Mouse (Mus musculus) thymus, adult 18-20 months (tissue): ENCODE data around the gene Scn5a.
A peak's percentile ranks its signal among the peaks of the same experiment; 100 is the strongest.

Experiments used
- DNase-seq, 2 experiments: peaks; one replicate each; pipeline ENCODE4 v3.0.0; 2022; ENCODE audit warnings: mixed read lengths in 2 of 2

The Scn5a gene

GRCm38 (mm10) chr9:119455967-119456366 is 122.8 kb downstream of the Scn5a start:
- no peak for DNase-seq

DNA sequence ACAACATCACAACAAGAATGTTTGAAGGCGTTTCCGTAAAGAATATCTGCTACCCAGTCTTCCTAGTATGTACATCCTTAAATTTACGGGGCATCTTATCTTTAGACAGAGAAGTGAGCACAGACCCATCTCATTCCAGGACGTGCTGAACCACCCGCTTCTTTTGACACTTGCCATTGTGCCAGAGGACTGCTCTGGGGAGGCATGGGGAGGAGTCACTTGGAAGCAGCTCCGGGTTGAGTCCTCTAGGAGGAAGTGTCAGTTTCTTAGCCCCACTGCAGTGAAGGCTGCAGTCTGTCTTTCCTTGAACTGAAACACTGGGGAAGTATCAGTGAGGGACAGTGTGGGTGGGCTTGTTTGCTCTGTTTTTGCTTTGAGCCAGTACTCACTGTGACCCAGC is 133.1 kb downstream of the Scn5a start:
- DNase-seq: no peak

- peak; percentile 93 to 94 for DNase-seq
These were observed 133.9 kb downstream of the Scn5a start, which contains the start of gene Exog for GRCm38 (mm10) chr9:119444738-119445429. Exog (plus strand) TSS chr9:119444943.

DNA sequence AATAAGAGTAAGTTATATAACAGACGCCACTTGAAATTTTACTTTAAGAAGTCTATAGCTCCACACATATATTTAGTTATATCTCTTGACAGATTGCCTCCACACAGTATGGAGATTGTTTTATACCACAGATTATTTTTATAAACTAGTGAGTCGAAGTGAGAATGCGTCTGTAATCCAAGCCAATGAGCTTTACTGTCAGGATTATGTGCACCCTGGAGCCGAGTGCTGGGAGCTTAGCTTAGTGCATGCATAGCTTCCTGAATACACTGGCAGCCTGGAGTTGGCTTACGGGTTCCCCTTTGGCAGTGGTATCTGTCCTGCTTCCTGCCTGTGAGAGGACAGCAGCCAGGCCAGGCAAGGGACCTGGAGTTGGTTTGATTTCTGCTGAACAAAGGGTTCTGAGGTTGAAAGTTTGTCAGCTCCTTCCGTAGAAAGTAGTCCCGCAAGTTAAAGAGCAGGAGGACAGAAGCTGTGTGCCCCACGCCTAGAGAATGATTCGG is 140.3 kb downstream of the Scn5a start:
- DNase-seq: no peak

GRCm38 (mm10) chr9:119438065-119438464 is 140.8 kb downstream of the Scn5a start:
- DNase-seq: no peak

GRCm38 (mm10) chr9:119435855-119436254 is 143.0 kb downstream of the Scn5a start:
- DNase-seq: no peak
